Mouse (Mus musculus): ENCODE results near the gene Tnks1bp1. TPM values are rescaled to one million over a fixed set of nuclear protein-coding genes. Genes with fewer than 3 reads are reported as not detected.

Tnks1bp1 gene
- polyA plus RNA-seq, 1 experiment from 2014 or later = 22.6 TPM

GRCm38 (mm10) chr2:85047081-85047480, 741 bp upstream of the Tnks1bp1 start:
- peak overlapping the region; percentile 58 for H3K4me2 ChIP-seq
- ATAC-seq (ENCODE audit: low read depth) = no peak
- H3K9ac ChIP-seq = peak overlapping the region; percentile 85
- peaks cover 39% of the 10 kb centered on the region for H3K4me1 ChIP-seq (replicated peaks)
- H3K9me3 ChIP-seq = no peaks in the 10 kb centered on the region
- WGBS = 60% methylated on average over 10 of the region's 10 CpGs
- H3K27ac ChIP-seq (replicated peaks) = peak overlapping the region; percentile 94
- peak overlapping the region; percentile 73 for H3K4me3 ChIP-seq
- no peaks in the 10 kb centered on the region for H3K27me3 ChIP-seq
- peaks cover 60% of the 10 kb centered on the region for H3K36me3 ChIP-seq

- WGBS = under 1% methylated on average over 15 of the region's 44 CpGs
- peak; percentile 73 for ATAC-seq (ENCODE audit: low read depth)
These were observed 438 bp downstream of the Tnks1bp1 start for GRCm38 (mm10) chr2:85048168-85048751.

GRCm38 (mm10) chr2:85049277-85049676, 1.5 kb downstream of the Tnks1bp1 start:
- H3K9ac ChIP-seq = peak overlapping the region; percentile 85; the same call in 1 of the 2 replicates
- peak overlapping the region; percentile 94 for H3K27ac ChIP-seq (replicated peaks)

More at GRCm38 (mm10) chr2:85048168-85048751, 438 bp downstream of the Tnks1bp1 start:
- peaks cover 60% of the 10 kb centered on the region for H3K36me3 ChIP-seq
- H3K27me3 ChIP-seq = no peaks in the 10 kb centered on the region
- H3K4me3 ChIP-seq = peak overlapping the region; percentile 73
- peaks cover 39% of the 10 kb centered on the region for H3K4me1 ChIP-seq (replicated peaks)
- peak overlapping the region; percentile 94 for H3K27ac ChIP-seq (replicated peaks)
- H3K9me3 ChIP-seq = no peaks in the 10 kb centered on the region
- H3K9ac ChIP-seq = peak overlapping the region; percentile 85
- peak overlapping the region; percentile 58 for H3K4me2 ChIP-seq

GRCm38 (mm10) chr2:85050001-85050634, 2.3 kb downstream of the Tnks1bp1 start:
- Histone ChIP-seq H3K27me3 (no peaks in the 10 kb centered on the region), H3K4me3 (peak overlapping the region; percentile 25), H3K27ac (replicated peaks) (peak overlapping the region; percentile 94), H3K4me2 (peak overlapping the region; percentile 58), H3K9me3 (no peaks in the 10 kb centered on the region), H3K36me3 (peaks cover 60% of the 10 kb centered on the region), H3K4me1 (replicated peaks) (peaks cover 39% of the 10 kb centered on the region), H3K9ac (peak overlapping the region; percentile 85)
- 8% methylated on average over 10 of the region's 10 CpGs for whole genome bisulfite sequencing
- peak; percentile 23; the same call in 1 of the 2 replicates for ATAC-seq (ENCODE audit: low read depth)

More at GRCm38 (mm10) chr2:85049277-85049676, 1.5 kb downstream of the Tnks1bp1 start:
- Histone ChIP-seq H3K9me3 (no peaks in the 10 kb centered on the region), H3K27me3 (no peaks in the 10 kb centered on the region), H3K4me1 (replicated peaks) (peaks cover 39% of the 10 kb centered on the region), H3K36me3 (peaks cover 60% of the 10 kb centered on the region), H3K4me2 (peak overlapping the region; percentile 58), H3K4me3 (peak overlapping the region; percentile 73)
- WGBS = 71% methylated on average over 4 of the region's 4 CpGs
- ATAC-seq (ENCODE audit: low read depth) = 0 out of 2 replicates have a peak, but pooled peaks have one; percentile 1

GRCm38 (mm10) chr2:85050746-85051145, 2.9 kb downstream of the Tnks1bp1 start:
- peak overlapping the region; percentile 25 for H3K4me3 ChIP-seq
- H3K9ac ChIP-seq = peak overlapping the region; percentile 85
- peaks cover 39% of the 10 kb centered on the region for H3K4me1 ChIP-seq (replicated peaks)
- 51% methylated on average over 9 of the region's 9 CpGs for WGBS
- H3K36me3 ChIP-seq = peaks cover 60% of the 10 kb centered on the region
- H3K27ac ChIP-seq (replicated peaks) = peak overlapping the region; percentile 94
- no peak for ATAC-seq (ENCODE audit: low read depth)
- H3K4me2 ChIP-seq = peak overlapping the region; percentile 58
- no peaks in the 10 kb centered on the region for H3K9me3 ChIP-seq
- H3K27me3 ChIP-seq = no peaks in the 10 kb centered on the region

- no peak overlapping the region for H3K4me2 ChIP-seq
- H3K4me3 ChIP-seq = no peak overlapping the region
- ATAC-seq (ENCODE audit: low read depth) = no peak
- no peaks in the 10 kb centered on the region for H3K27me3 ChIP-seq
- no peak overlapping the region for H3K9ac ChIP-seq
- H3K9me3 ChIP-seq = no peaks in the 10 kb centered on the region
- H3K36me3 ChIP-seq = peaks cover 70% of the 10 kb centered on the region
- no peak overlapping the region for H3K27ac ChIP-seq (replicated peaks)
- WGBS = 89% methylated on average over 5 of the region's 5 CpGs
- peaks cover 27% of the 10 kb centered on the region for H3K4me1 ChIP-seq (replicated peaks)
These were observed 5.5 kb downstream of the Tnks1bp1 start for GRCm38 (mm10) chr2:85053192-85053816.

- WGBS = 80% methylated on average over 5 of the region's 5 CpGs
- Histone ChIP-seq H3K27ac (replicated peaks) (no peak overlapping the region), H3K4me2 (no peak overlapping the region), H3K27me3 (no peaks in the 10 kb centered on the region), H3K9ac (no peak overlapping the region), H3K36me3 (peaks cover 91% of the 10 kb centered on the region), H3K9me3 (no peaks in the 10 kb centered on the region), H3K4me3 (no peak overlapping the region), H3K4me1 (replicated peaks) (peaks cover 14% of the 10 kb centered on the region)
- no peak for ATAC-seq (ENCODE audit: low read depth)
These were observed 8.9 kb downstream of the Tnks1bp1 start for GRCm38 (mm10) chr2:85056711-85057110.

GRCm38 (mm10) chr2:85059677-85060076, 11.9 kb downstream of the Tnks1bp1 start:
- ATAC-seq (ENCODE audit: low read depth) = no peak

GRCm38 (mm10) chr2:85060591-85061060, 12.8 kb downstream of the Tnks1bp1 start:
- peaks cover 14% of the 10 kb centered on the region for H3K4me1 ChIP-seq (replicated peaks)
- peak; percentile 51; the same call in 1 of the 2 replicates for ATAC-seq (ENCODE audit: low read depth)
- H3K36me3 ChIP-seq = peaks cover 91% of the 10 kb centered on the region
- no peaks in the 10 kb centered on the region for H3K27me3 ChIP-seq
- 0 out of 2 replicates have a peak overlapping the region, but pooled peaks have one; percentile 31 for H3K9ac ChIP-seq
- peak overlapping the region; percentile 12; the same call in 1 of the 2 replicates for H3K4me3 ChIP-seq
- peak overlapping the region; percentile 27 for H3K4me2 ChIP-seq
- WGBS = 16% methylated on average over 11 of the region's 11 CpGs
- H3K27ac ChIP-seq (replicated peaks) = no peak overlapping the region
- no peaks in the 10 kb centered on the region for H3K9me3 ChIP-seq

More at GRCm38 (mm10) chr2:85059677-85060076, 11.9 kb downstream of the Tnks1bp1 start:
- no peaks in the 10 kb centered on the region for H3K9me3 ChIP-seq
- H3K27ac ChIP-seq (replicated peaks) = no peak overlapping the region
- 96% methylated on average over 6 of the region's 6 CpGs for WGBS
- H3K27me3 ChIP-seq = no peaks in the 10 kb centered on the region
- no peak overlapping the region for H3K4me3 ChIP-seq
- H3K9ac ChIP-seq = no peak overlapping the region
- peaks cover 14% of the 10 kb centered on the region for H3K4me1 ChIP-seq (replicated peaks)
- no peak overlapping the region for H3K4me2 ChIP-seq
- peaks cover 91% of the 10 kb centered on the region for H3K36me3 ChIP-seq

- H3K4me2 ChIP-seq = peak overlapping the region; percentile 27
- no peaks in the 10 kb centered on the region for H3K27me3 ChIP-seq
- H3K36me3 ChIP-seq = peaks cover 91% of the 10 kb centered on the region
- H3K9me3 ChIP-seq = no peaks in the 10 kb centered on the region
- WGBS = 25% methylated on average over 10 of the region's 10 CpGs
- 0 out of 2 replicates have a peak overlapping the region, but pooled peaks have one; percentile 31 for H3K9ac ChIP-seq
- ATAC-seq (ENCODE audit: low read depth) = peak; percentile 12; the same call in 1 of the 2 replicates
- peaks cover 14% of the 10 kb centered on the region for H3K4me1 ChIP-seq (replicated peaks)
- peak overlapping the region; percentile 12; the same call in 1 of the 2 replicates for H3K4me3 ChIP-seq
- H3K27ac ChIP-seq (replicated peaks) = no peak overlapping the region
These were observed 13.3 kb downstream of the Tnks1bp1 start for GRCm38 (mm10) chr2:85061107-85061541.

- H3K36me3 ChIP-seq = peaks cover 61% of the 10 kb centered on the region
These were observed 17.5 kb downstream of the Tnks1bp1 start for GRCm38 (mm10) chr2:85065141-85065875.

More at GRCm38 (mm10) chr2:85065141-85065875, 17.5 kb downstream of the Tnks1bp1 start:
- no peak overlapping the region for H3K9ac ChIP-seq
- 87% methylated on average over 12 of the region's 12 CpGs for WGBS
- H3K4me1 ChIP-seq (replicated peaks) = peaks cover 17% of the 10 kb centered on the region
- H3K27ac ChIP-seq (replicated peaks) = no peak overlapping the region
- no peaks in the 10 kb centered on the region for H3K27me3 ChIP-seq
- no peaks in the 10 kb centered on the region for H3K9me3 ChIP-seq
- no peak overlapping the region for H3K4me3 ChIP-seq
- ATAC-seq (ENCODE audit: low read depth) = no peak
- no peak overlapping the region for H3K4me2 ChIP-seq

All from neural tube, embryonic 13.5 days (tissue).